Mouse (Mus musculus) spleen, adult 12 weeks (tissue): Measurements from ENCODE around the gene Chfr.
A peak's percentile ranks its signal among the peaks of the same experiment; 100 is the strongest.

Experiments used
- DNase-seq: peaks from one replicate; pipeline ENCODE4 v3.0.0; 2022; ENCODE audit warnings: low spot score

Gene Chfr

GRCm38 (mm10) chr5:110135293-110136086 lies at the start of gene Chfr:
Chfr (plus strand) TSS chr5:110135842.
- peak; percentile 97 for DNase-seq

GRCm38 (mm10) chr5:110086161-110086866 lies 49.3 kb upstream of the Chfr start:
- DNase-seq = no peak

- DNase-seq = no peak
Observed at GRCm38 (mm10) chr5:110091546-110091945, 44.1 kb upstream of the Chfr start.

GRCm38 (mm10) chr5:110094030-110094846 lies 41.4 kb upstream of the Chfr start, which contains the start of gene Gm35315:
Gm35315 (minus strand) TSS chr5:110094420.
- DNase-seq = peak; percentile 69

- DNase-seq = no peak
Observed at GRCm38 (mm10) chr5:110094847-110095213, 40.8 kb upstream of the Chfr start.

- no peak for DNase-seq
Observed at GRCm38 (mm10) chr5:110098991-110099477, 36.6 kb upstream of the Chfr start.

GRCm38 (mm10) chr5:110099656-110100580 lies 35.7 kb upstream of the Chfr start, which contains the start of gene Plcxd1:
Plcxd1 (plus strand) TSS chr5:110099969.
- DNase-seq = no peak

- no peak for DNase-seq
Observed at GRCm38 (mm10) chr5:110100921-110101631, 34.6 kb upstream of the Chfr start.

GRCm38 (mm10) chr5:110101716-110102347 lies 33.8 kb upstream of the Chfr start:
- no peak for DNase-seq

GRCm38 (mm10) chr5:110102429-110102828 lies 33.2 kb upstream of the Chfr start:
- DNase-seq = no peak

- no peak for DNase-seq
Observed at GRCm38 (mm10) chr5:110102853-110103625, 32.6 kb upstream of the Chfr start.

GRCm38 (mm10) chr5:110103901-110104615 lies 31.6 kb upstream of the Chfr start:
- no peak for DNase-seq

- no peak for DNase-seq
Observed at GRCm38 (mm10) chr5:110104616-110105380, 30.8 kb upstream of the Chfr start.

GRCm38 (mm10) chr5:110106140-110106871 lies 29.3 kb upstream of the Chfr start:
- no peak for DNase-seq

GRCm38 (mm10) chr5:110106901-110107564 lies 28.6 kb upstream of the Chfr start:
- no peak for DNase-seq

GRCm38 (mm10) chr5:110107581-110108304 lies 27.9 kb upstream of the Chfr start, which contains the start of gene Gtpbp6:
Gtpbp6 (minus strand) TSS chr5:110108197.
- peak; percentile 70 for DNase-seq
